Mouse (Mus musculus) heart, postnatal 0 days (tissue): ENCODE results near the gene Bdnf. TPM values are rescaled to one million over a fixed set of nuclear protein-coding genes. Genes with fewer than 3 reads are reported as not detected.

ENCODE experiments used
- ATAC-seq: fragments of 200-750 bp; cut with Nextera tagmentation; 2 replicates; pipeline ENCODE4 v1.8.0; 2017; ENCODE audit warnings: low read depth, moderate number of reproducible peaks, moderate library complexity; ENCODE audit not compliant: insufficient read depth
- DNase-seq: peaks from one replicate; pipeline ENCODE4 v3.0.0-alpha.2; 2016; ENCODE audit warnings: low spot score
- H3K27ac ChIP-seq: fragments of 300-500 bp; sonication (generic); 2 replicates; pipeline ENCODE4 v1.5.1; 2014; ENCODE audit warnings: low read depth, mild to moderate bottlenecking
- H3K27me3 ChIP-seq: fragments of 300-500 bp; sonication (generic); 2 replicates; pipeline ENCODE4 v1.6.1; 2014; ENCODE audit warnings: low read length, mixed read lengths; ENCODE audit not compliant: control insufficient read depth, insufficient read depth
- H3K36me3 ChIP-seq: fragments of 300-500 bp; sonication (generic); replicated peaks from 2 replicates; pipeline ENCODE4 v1.6.1; 2014; ENCODE audit warnings: low read length, mixed read lengths; ENCODE audit not compliant: control insufficient read depth, insufficient read depth
- H3K4me1 ChIP-seq: fragments of 300-500 bp; sonication (generic); 2 replicates; pipeline ENCODE4 v1.6.1; 2014; ENCODE audit warnings: antibody characterized with exemption; ENCODE audit not compliant: control insufficient read depth, insufficient read depth
- H3K4me2 ChIP-seq: fragments of 300-500 bp; sonication (generic); 2 replicates; pipeline ENCODE4 v1.6.1; 2014; ENCODE audit warnings: low read depth, mild to moderate bottlenecking, low read length, moderate library complexity
- H3K4me3 ChIP-seq: fragments of 300-500 bp; sonication (generic); 2 replicates; pipeline ENCODE4 v1.5.1; 2014; ENCODE audit warnings: low read depth, low read length
- H3K9ac ChIP-seq: fragments of 300-500 bp; sonication (generic); replicated peaks from 2 replicates; pipeline ENCODE4 v1.6.1; 2014; ENCODE audit warnings: low read depth, low read length, mixed read lengths
- H3K9me3 ChIP-seq: fragments of 300-500 bp; sonication (generic); replicated peaks from 2 replicates; pipeline ENCODE4 v1.6.1; 2016; ENCODE audit warnings: low read length; ENCODE audit not compliant: control insufficient read depth
- CTCF ChIP-seq: IDR thresholded peaks from 2 replicates; pipeline ENCODE4 v1.5.1; 2016; ENCODE audit warnings: antibody characterized with exemption, control low read depth, low read depth
- EP300 ChIP-seq: IDR thresholded peaks from 2 replicates; pipeline ENCODE4 v1.6.1; 2016; ENCODE audit warnings: antibody characterized with exemption, low read depth
- WGBS: fragments of 180-500 bp; shearing (Covaris S2); extraction: QIAGEN DNeasy Blood & Tissue Kit; methylation state at CpG from one replicate; pipeline ENCODE4 v1.1.7; 2014; 5-methylcytosine and 5-hydroxymethylcytosine counted together
- polyA plus RNA-seq: library from polyadenylated mRNA; unstranded; fragments of >200 nt; fragmentation: Nextera tagmentation; extraction: Ambion mirVana; gene quantifications from 2 replicates; pipeline ENCODE4 v1.2.1, GENCODE M21; 2015
- total RNA-seq: library from RNA; depleted of rRNA; stranded (reverse); fragments of >200 nt; gene quantifications from 2 replicates; pipeline ENCODE4 v1.2.3, GENCODE M21; 2014; ENCODE audit warnings: low replicate concordance

Bdnf gene
- total and polyA plus RNA-seq, 2 experiments from 2014 or later, result 0.30 TPM; not detected in 1

DNA sequence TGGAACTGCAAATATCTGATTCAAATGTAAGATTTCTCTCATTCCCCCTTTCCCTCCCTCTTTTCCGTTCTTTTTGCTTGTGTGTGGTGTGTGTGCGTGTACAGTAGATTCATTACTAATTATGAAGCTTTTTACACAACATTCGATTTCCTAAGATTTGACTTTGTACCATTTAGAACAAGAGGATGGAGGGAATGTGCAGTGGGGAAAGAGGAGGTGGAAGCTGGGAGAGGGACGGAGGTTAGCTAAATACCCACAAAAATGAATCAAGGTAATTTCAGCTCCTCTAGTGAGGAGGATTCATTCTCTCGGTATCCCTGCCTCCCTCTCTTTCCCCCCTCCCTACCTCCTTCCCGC, 2.1 kb downstream of the Bdnf start:
- Histone ChIP-seq H3K27ac (no peak overlapping the region), H3K36me3 (no peaks in the 10 kb centered on the region), H3K9me3 (no peaks in the 10 kb centered on the region), H3K4me2 (no peak overlapping the region), H3K27me3 (peaks cover 70% of the 10 kb centered on the region), H3K4me3 (no peak overlapping the region), H3K4me1 (no peaks in the 10 kb centered on the region), H3K9ac (no peak overlapping the region)
- DNase-seq (no peak), ATAC-seq (no peak)
- TF ChIP-seq EP300, result no peak
- no peak for TF ChIP-seq CTCF
- WGBS, result 5% methylated on average over 5 of the region's 6 CpGs

- no peak overlapping the region for H3K9ac ChIP-seq
- H3K36me3 ChIP-seq, result no peaks in the 10 kb centered on the region
- DNase-seq, result no peak
- H3K9me3 ChIP-seq, result no peaks in the 10 kb centered on the region
- TF ChIP-seq EP300 (no peak), CTCF (no peak)
- no peak overlapping the region for H3K27ac ChIP-seq
- H3K4me3 ChIP-seq, result peak overlapping the region; percentile 34
- under 1% methylated on average over 48 of the region's 50 CpGs for WGBS
- H3K4me1 ChIP-seq, result no peaks in the 10 kb centered on the region
- H3K27me3 ChIP-seq, result peaks cover 69% of the 10 kb centered on the region
- ATAC-seq, result no peak; the same call in 1 of the 2 replicates
- H3K4me2 ChIP-seq, result peak overlapping the region; percentile 52
These were observed 3.0 kb downstream of the Bdnf start for GRCm38 (mm10) chr2:109677221-109678089.

DNA sequence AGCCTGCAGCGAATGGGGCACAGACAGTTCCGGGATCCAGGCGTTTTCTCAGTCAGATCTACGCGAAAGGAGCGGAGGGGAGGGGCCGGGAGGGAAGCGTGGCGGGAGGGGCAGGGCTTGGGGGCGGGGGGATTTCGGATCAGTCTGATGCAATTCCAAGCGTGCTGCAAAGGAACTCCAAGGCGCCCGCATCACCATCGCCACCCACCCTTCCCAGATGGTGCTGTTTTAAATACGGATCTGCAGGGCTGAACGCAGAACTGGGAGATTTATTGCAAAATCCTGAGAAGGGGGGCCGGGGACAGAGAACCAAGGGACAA, 3.5 kb downstream of the Bdnf start:
- Histone ChIP-seq H3K9ac (no peak overlapping the region), H3K9me3 (no peaks in the 10 kb centered on the region), H3K4me3 (peak overlapping the region; percentile 34), H3K27me3 (peaks cover 63% of the 10 kb centered on the region), H3K4me2 (peak overlapping the region; percentile 52), H3K4me1 (no peaks in the 10 kb centered on the region), H3K36me3 (no peaks in the 10 kb centered on the region), H3K27ac (no peak overlapping the region)
- WGBS, result 1% methylated on average over 18 of the region's 18 CpGs
- no peak for TF ChIP-seq EP300
- no peak for TF ChIP-seq CTCF
- DNase-seq (peak; percentile 8), ATAC-seq (no peak)

- TF ChIP-seq CTCF (no peak), EP300 (no peak)
- Histone ChIP-seq H3K4me2 (peak overlapping the region; percentile 52), H3K36me3 (no peaks in the 10 kb centered on the region), H3K9me3 (no peaks in the 10 kb centered on the region), H3K9ac (no peak overlapping the region), H3K4me3 (peak overlapping the region; percentile 34), H3K27ac (no peak overlapping the region), H3K27me3 (peaks cover 59% of the 10 kb centered on the region), H3K4me1 (no peaks in the 10 kb centered on the region)
- DNase-seq (no peak), ATAC-seq (no peak)
- WGBS, result 3% methylated on average over 8 of the region's 8 CpGs
These were observed 4.0 kb downstream of the Bdnf start for GRCm38 (mm10) chr2:109678454-109678853.

- H3K27me3 ChIP-seq, result peaks cover 49% of the 10 kb centered on the region
- H3K9ac ChIP-seq, result no peak overlapping the region
- no peak for TF ChIP-seq EP300
- no peak for TF ChIP-seq CTCF
- no peaks in the 10 kb centered on the region for H3K36me3 ChIP-seq
- DNase-seq, result no peak
- no peak overlapping the region for H3K27ac ChIP-seq
- H3K4me1 ChIP-seq, result no peaks in the 10 kb centered on the region
- ATAC-seq, result no peak
- no peak overlapping the region for H3K4me2 ChIP-seq
- WGBS, result 59% methylated on average over 2 of the region's 2 CpGs
- no peak overlapping the region for H3K4me3 ChIP-seq
- H3K9me3 ChIP-seq, result no peaks in the 10 kb centered on the region
These were observed 4.9 kb downstream of the Bdnf start for GRCm38 (mm10) chr2:109679446-109679845.

- H3K36me3 ChIP-seq, result no peaks in the 10 kb centered on the region
- ATAC-seq, result no peak
- TF ChIP-seq CTCF (no peak), EP300 (no peak)
- peaks cover 33% of the 10 kb centered on the region for H3K27me3 ChIP-seq
- H3K4me3 ChIP-seq, result no peak overlapping the region
- H3K4me2 ChIP-seq, result no peak overlapping the region
- H3K27ac ChIP-seq, result no peak overlapping the region
- H3K9me3 ChIP-seq, result no peaks in the 10 kb centered on the region
- H3K4me1 ChIP-seq, result no peaks in the 10 kb centered on the region
- H3K9ac ChIP-seq, result no peak overlapping the region
- DNase-seq, result no peak
- WGBS, result 48% methylated on average over 1 of the region's 1 CpGs
These were observed 6.6 kb downstream of the Bdnf start for GRCm38 (mm10) chr2:109681071-109681470.
